In the genomic region with DNA sequence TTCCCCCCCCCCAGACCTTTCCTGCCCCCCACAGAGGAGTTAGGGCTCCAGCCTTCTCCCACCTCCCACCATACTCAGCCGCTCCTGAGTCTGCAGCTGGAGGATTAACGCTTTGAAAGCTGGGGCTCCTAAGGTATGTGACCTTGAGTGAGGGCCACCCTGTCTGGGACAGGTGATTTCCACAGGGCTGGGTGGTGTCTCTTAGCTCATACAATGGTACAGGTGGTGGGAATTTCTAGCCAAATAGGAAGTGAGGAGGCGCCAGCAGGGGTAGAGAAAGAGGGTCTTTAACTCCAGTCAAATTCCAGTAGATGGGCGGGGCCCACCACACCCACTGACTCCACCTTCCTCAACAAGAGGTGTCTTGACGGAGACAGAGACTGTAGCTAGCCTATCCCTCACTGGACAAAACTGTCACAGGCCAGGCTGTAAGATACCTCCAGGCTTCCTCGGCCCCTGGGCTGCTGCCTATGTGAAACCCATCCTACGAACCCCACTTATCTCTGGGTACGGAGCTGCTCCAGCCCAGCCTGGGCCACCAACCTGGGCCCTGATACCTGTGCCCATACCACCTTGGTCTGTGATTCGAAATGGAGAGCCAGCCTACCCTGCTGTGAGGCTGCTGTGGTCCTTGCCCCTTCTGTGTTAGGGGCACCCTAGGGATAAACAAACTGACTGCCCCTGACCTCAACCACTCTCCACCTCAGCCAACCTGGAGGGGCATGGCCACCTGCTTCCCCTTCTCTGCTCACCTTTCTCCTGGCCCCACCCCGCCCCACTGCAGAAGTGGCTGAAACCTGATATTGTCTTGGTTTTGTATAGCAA, we compare ENCODE assay signal across 20 mouse cellular contexts. TPM values are rescaled to one million over a fixed set of nuclear protein-coding genes. Genes with fewer than 3 reads are reported as not detected.
DNase-seq lines count a peak whose midpoint lies in the region; ATAC-seq and TF ChIP-seq lines count a peak whose summit lies in the region.
"Had no signal": no experiment of that assay in that cellular context is flagged by ENCODE, and none has a peak within 500 bp of the region (broad histone marks: within the 10 kb centered on the region; RNA-seq: fewer than 3 reads in every experiment).

No protein-coding gene starts in this region.

- no peaks in the 10 kb centered on the region for H3K27me3 ChIP-seq in neural tube, embryonic 13.5 days
- no peaks in the 10 kb centered on the region for H3K27me3 ChIP-seq in neural tube, embryonic 15.5 days (replicated peaks)
- no peaks in the 10 kb centered on the region for H3K27me3 ChIP-seq in liver, embryonic 11.5 days (replicated peaks; ENCODE audit: control insufficient read depth, insufficient read depth, low read length)
- H3K27me3 ChIP-seq: heart, embryonic 13.5 days had no signal

- 44% methylated on average over 10 of the region's 10 CpGs for WGBS in neural tube, embryonic 13.5 days
- 47% methylated on average over 10 of the region's 10 CpGs for WGBS in neural tube, embryonic 15.5 days
- WGBS in bone marrow, adult 2 months, result 71% methylated on average over 10 of the region's 10 CpGs
- WGBS in liver, embryonic 11.5 days, result 42% methylated on average over 10 of the region's 10 CpGs

- TF ChIP-seq CTCF in bone marrow, adult 2 months (IDR thresholded peaks at IDR 0.05; ENCODE audit: control insufficient read depth, insufficient read depth, low read length), result no peak

- no peak for TF ChIP-seq POLR2A in bone marrow, adult 2 months (IDR thresholded peaks at IDR 0.05; ENCODE audit: borderline replicate concordance, control insufficient read depth, low read depth, low read length)

- H3K9ac ChIP-seq in neural tube, embryonic 13.5 days, result no peak overlapping the region
- no peak overlapping the region for H3K9ac ChIP-seq in neural tube, embryonic 15.5 days (replicated peaks)
- H3K9ac ChIP-seq in liver, embryonic 11.5 days (ENCODE audit: low read depth, low read length), result peak overlapping the region; percentile 25; the same call in 1 of the 2 replicates
- H3K9ac ChIP-seq: forebrain, postnatal 0 days; heart, embryonic 13.5 days had no signal

- DNase-seq in liver, embryonic 11.5 days (ENCODE audit: low spot score), result no peak
- no peak for DNase-seq in retina, embryonic 14.5 days (ENCODE audit: low spot score)
- no peak for DNase-seq in left cerebral cortex, postnatal 25 days (ENCODE audit: low spot score in 2 of 2)
- DNase-seq in embryo, embryonic 10.5 days (ENCODE audit: low spot score), result no peak
- DNase-seq: adrenal gland, postnatal 25 days; cerebellum, postnatal 14 days; gastrocnemius, postnatal 36 days; kidney, adult 18-20 months; right cerebral cortex, postnatal 25 days had no signal

- no peak overlapping the region for H3K4me2 ChIP-seq in neural tube, embryonic 13.5 days
- H3K4me2 ChIP-seq in neural tube, embryonic 15.5 days, result no peak overlapping the region
- peak overlapping the region; percentile 27; the same call in 1 of the 2 replicates for H3K4me2 ChIP-seq in liver, embryonic 11.5 days
- H3K4me2 ChIP-seq: heart, embryonic 13.5 days; midbrain, embryonic 11.5 days had no signal

- no peak overlapping the region for H3K27ac ChIP-seq in neural tube, embryonic 13.5 days (replicated peaks)
- H3K27ac ChIP-seq in neural tube, embryonic 15.5 days (replicated peaks), result no peak overlapping the region
- peak overlapping the region; percentile 58 for H3K27ac ChIP-seq in bone marrow, adult 2 months (ENCODE audit: control insufficient read depth, insufficient read depth, low read depth, low read length, poor library complexity)
- H3K27ac ChIP-seq in liver, embryonic 11.5 days (ENCODE audit: low read depth, low read length), result peak overlapping the region; percentile 87
- H3K27ac ChIP-seq: heart, embryonic 13.5 days; left cerebral cortex, adult 2 months had no signal

- no peaks in the 10 kb centered on the region for H3K9me3 ChIP-seq in neural tube, embryonic 13.5 days
- no peaks in the 10 kb centered on the region for H3K9me3 ChIP-seq in neural tube, embryonic 15.5 days (replicated peaks)
- H3K9me3 ChIP-seq in liver, embryonic 11.5 days (ENCODE audit: control insufficient read depth, low read length), result no peaks in the 10 kb centered on the region
- H3K9me3 ChIP-seq: heart, embryonic 13.5 days had no signal

- H3K4me1 ChIP-seq in neural tube, embryonic 13.5 days (replicated peaks), result peaks cover 4% of the 10 kb centered on the region
- H3K4me1 ChIP-seq in neural tube, embryonic 15.5 days, result no peaks in the 10 kb centered on the region
- H3K4me1 ChIP-seq in bone marrow, adult 2 months (ENCODE audit: control insufficient read depth, insufficient read depth, low read length), result peaks cover 3% of the 10 kb centered on the region
- peaks cover 57% of the 10 kb centered on the region for H3K4me1 ChIP-seq in liver, embryonic 11.5 days (replicated peaks; ENCODE audit: control insufficient read depth, insufficient read depth, low read length)

- intact Hi-C loops in left cerebral cortex, postnatal 25 days (cut with DNase I), result no loop called here

- H3K36me3 ChIP-seq in neural tube, embryonic 13.5 days, result no peaks in the 10 kb centered on the region
- no peaks in the 10 kb centered on the region for H3K36me3 ChIP-seq in neural tube, embryonic 15.5 days
- H3K36me3 ChIP-seq in liver, embryonic 11.5 days (ENCODE audit: control insufficient read depth, insufficient read depth, low read length), result peaks cover 12% of the 10 kb centered on the region; the same call in 1 of the 2 replicates
- H3K36me3 ChIP-seq: heart, embryonic 13.5 days had no signal

- H3K4me3 ChIP-seq in neural tube, embryonic 13.5 days, result no peak overlapping the region
- H3K4me3 ChIP-seq in neural tube, embryonic 15.5 days (replicated peaks), result no peak overlapping the region
- H3K4me3 ChIP-seq in bone marrow, adult 2 months (replicated peaks; ENCODE audit: control insufficient read depth, low read depth, low read length), result no peak overlapping the region
- no peak overlapping the region for H3K4me3 ChIP-seq in liver, embryonic 11.5 days (ENCODE audit: low read depth, low read length)
- H3K4me3 ChIP-seq: heart, embryonic 13.5 days; left cerebral cortex, adult 2 months; myocyte had no signal

- peak; percentile 27; the same call in 1 of the 2 replicates for ATAC-seq in neural tube, embryonic 13.5 days (ENCODE audit: low read depth)
- no peak for ATAC-seq in neural tube, embryonic 15.5 days (ENCODE audit: low FRiP score)
- peak; percentile 65 for ATAC-seq in liver, embryonic 11.5 days (replicated peaks; ENCODE audit: low FRiP score)

RNA-seq across cellular contexts. Expression of a gene that starts 14.2 kb away (rescaled TPM):
- 0.17 and 0.45 TPM in 2 replicates for polyA plus RNA-seq in neural tube, embryonic 13.5 days (2015; fragmentation: Nextera tagmentation; extraction: Ambion mirVana)
- polyA plus RNA-seq in neural tube, embryonic 15.5 days (2015; fragmentation: Nextera tagmentation; extraction: Ambion mirVana), result 0.87 TPM in 1 of 2 replicates, not detected in the other
- 62.0 and 66.9 TPM in 2 replicates for polyA plus RNA-seq in bone marrow, adult 2 months (2011; ENCODE audit: insufficient read depth, insufficient read length, low replicate concordance, missing spikeins)
- polyA plus RNA-seq in liver, embryonic 11.5 days (2014; fragmentation: Nextera tagmentation; extraction: Ambion mirVana), result 143 and 151 TPM in 2 replicates
- not detected for total RNA-seq in left cerebral cortex, postnatal 25 days (2021)
- total RNA-seq: adrenal gland, postnatal 25 days; forebrain, postnatal 0 days; gastrocnemius, postnatal 36 days; left cerebral cortex, adult 2 months; liver, adult 2 months had no signal
- polyA plus RNA-seq: forebrain, postnatal 0 days; liver, adult 2 months; myocyte had no signal

RNA-seq across cellular contexts. Expression of a gene that starts 24.0 kb away (rescaled TPM):
- polyA plus RNA-seq in neural tube, embryonic 13.5 days (2015; fragmentation: Nextera tagmentation; extraction: Ambion mirVana), result 42.1 and 43.5 TPM in 2 replicates
- 37.2 and 40.1 TPM in 2 replicates for polyA plus RNA-seq in neural tube, embryonic 15.5 days (2015; fragmentation: Nextera tagmentation; extraction: Ambion mirVana)
- polyA plus RNA-seq in bone marrow, adult 2 months (2011; ENCODE audit: insufficient read depth, insufficient read length, low replicate concordance, missing spikeins), result 14.5 and 14.7 TPM in 2 replicates
- polyA plus RNA-seq in liver, embryonic 11.5 days (2014; fragmentation: Nextera tagmentation; extraction: Ambion mirVana), result 30.8 and 32.9 TPM in 2 replicates
- 10 to 100 TPM; 16.5 to 17.8 TPM for total RNA-seq in left cerebral cortex, postnatal 25 days (2021)

RNA-seq across cellular contexts. Expression of a gene that starts 33.5 kb away (rescaled TPM):
- polyA plus RNA-seq in neural tube, embryonic 13.5 days (2015; fragmentation: Nextera tagmentation; extraction: Ambion mirVana), result 30.2 and 36.8 TPM in 2 replicates
- polyA plus RNA-seq in neural tube, embryonic 15.5 days (2015; fragmentation: Nextera tagmentation; extraction: Ambion mirVana), result 29.8 and 33.3 TPM in 2 replicates
- polyA plus RNA-seq in bone marrow, adult 2 months (2011; ENCODE audit: insufficient read depth, insufficient read length, low replicate concordance, missing spikeins), result 9.4 and 12.5 TPM in 2 replicates
- 20.7 and 21.3 TPM in 2 replicates for polyA plus RNA-seq in liver, embryonic 11.5 days (2014; fragmentation: Nextera tagmentation; extraction: Ambion mirVana)
- 10 to 100 TPM; 49.3 to 56.4 TPM for total RNA-seq in left cerebral cortex, postnatal 25 days (2021)

RNA-seq across cellular contexts. Expression of a gene that starts 44.4 kb away (rescaled TPM):
- polyA plus RNA-seq in neural tube, embryonic 13.5 days (2015; fragmentation: Nextera tagmentation; extraction: Ambion mirVana), result not detected in 2 replicates
- 0.09 and 3.3 TPM in 2 replicates for polyA plus RNA-seq in neural tube, embryonic 15.5 days (2015; fragmentation: Nextera tagmentation; extraction: Ambion mirVana)
- polyA plus RNA-seq in bone marrow, adult 2 months (2011; ENCODE audit: insufficient read depth, insufficient read length, low replicate concordance, missing spikeins), result 0.72 TPM in 1 of 2 replicates, not detected in the other
- polyA plus RNA-seq in liver, embryonic 11.5 days (2014; fragmentation: Nextera tagmentation; extraction: Ambion mirVana), result not detected in 2 replicates
- total RNA-seq in left cerebral cortex, postnatal 25 days (2021), result not detected
- total RNA-seq: CH12.LX; forebrain, postnatal 0 days; gastrocnemius, postnatal 36 days; left cerebral cortex, adult 2 months had no signal
- polyA plus RNA-seq: forebrain, postnatal 0 days; heart, embryonic 13.5 days; hindbrain, embryonic 11.5 days; myocyte had no signal

Comparison
In these comparisons a context has a peak if more than half of its experiments do, and no peak if none do; other contexts are left out.
1. H3K27ac ChIP-seq: peak in bone marrow, adult 2 months (single experiment) and liver, embryonic 11.5 days (single experiment); none in neural tube, embryonic 13.5 days (single experiment) and neural tube, embryonic 15.5 days (single experiment).
2. RNA of a gene that starts 14.2 kb away (polyA plus RNA-seq): 143 to 151 TPM in liver, embryonic 11.5 days and 62.0 to 66.9 TPM in bone marrow, adult 2 months; 0.17 to 0.45 TPM in neural tube, embryonic 13.5 days and 0.87 TPM in neural tube, embryonic 15.5 days; every median in the first group is over 10 times any median in the second.